Mouse (Mus musculus) E14TG2a.4 (cell line): ENCODE results near the gene Kctd7.

Experiments used
- CTCF ChIP-seq: conservative IDR thresholded peaks from 2 replicates; pipeline ENCODE4 v1.5.1; 2014; ENCODE audit warnings: low read length
- NANOG ChIP-seq: IDR thresholded peaks from 2 replicates; pipeline ENCODE4 v1.6.1; 2014; ENCODE audit warnings: borderline replicate concordance, low read length, mixed read lengths

DNA sequence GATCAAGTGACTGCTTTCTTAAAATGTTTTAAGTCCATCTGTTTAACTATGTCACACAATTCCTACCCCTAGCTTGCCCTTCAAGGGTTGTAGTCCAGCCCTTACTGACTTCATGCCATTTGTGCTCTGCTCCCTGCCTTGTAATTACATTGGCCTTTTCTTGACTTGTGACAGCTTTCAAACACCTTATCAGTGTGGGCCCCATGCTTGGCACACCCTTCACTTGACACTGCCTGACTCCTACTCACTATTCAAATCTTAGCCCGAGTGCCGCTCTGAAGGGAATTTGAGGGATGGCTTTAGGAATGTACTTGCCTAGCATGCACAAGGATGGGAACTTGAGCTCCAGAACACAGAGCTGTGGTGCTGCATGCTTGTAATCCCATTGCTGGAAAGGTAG lies 46.8 kb upstream of the Kctd7 start:
- no peak for TF ChIP-seq CTCF
- no peak for TF ChIP-seq NANOG
